Mouse (Mus musculus): ENCODE data around the gene Catsper4. TPM values are rescaled to one million over a fixed set of nuclear protein-coding genes. Genes with fewer than 3 reads are reported as not detected.

Catsper4 gene
- polyA plus RNA-seq, 1 experiment, result 1.4 TPM

DNA sequence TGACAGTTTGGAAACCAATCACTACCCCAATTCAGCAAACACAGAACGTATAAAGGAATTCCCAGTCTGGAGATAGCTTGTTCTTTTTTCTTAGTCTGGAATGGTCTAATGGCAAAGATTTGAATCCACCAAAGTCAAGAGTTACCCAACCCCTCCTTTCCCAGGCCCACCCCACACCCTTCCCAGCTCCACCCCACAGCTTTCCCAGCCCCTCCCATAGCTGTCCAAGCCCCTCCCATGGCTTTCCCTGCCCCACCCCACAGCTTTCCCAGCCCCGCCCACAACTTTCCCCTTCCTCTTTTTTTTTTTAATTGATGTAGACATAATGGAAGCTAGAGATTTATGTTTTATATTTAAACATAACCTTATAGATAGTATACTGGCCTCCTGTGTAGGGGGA lies 27.8 kb downstream of the Catsper4 start:
- WGBS, result 67% methylated on average over 2 of the region's 2 CpGs
- no peak for DNase-seq (ENCODE audit: low read depth, low spot score)

GRCm38 (mm10) chr4:134186268-134186667 lies 40.9 kb downstream of the Catsper4 start:
- WGBS, result 2% methylated on average over 22 of the region's 22 CpGs
- DNase-seq (ENCODE audit: low read depth, low spot score), result no peak

GRCm38 (mm10) chr4:134185569-134185968 lies 41.6 kb downstream of the Catsper4 start:
- WGBS, result 87% methylated on average over 3 of the region's 3 CpGs

DNA sequence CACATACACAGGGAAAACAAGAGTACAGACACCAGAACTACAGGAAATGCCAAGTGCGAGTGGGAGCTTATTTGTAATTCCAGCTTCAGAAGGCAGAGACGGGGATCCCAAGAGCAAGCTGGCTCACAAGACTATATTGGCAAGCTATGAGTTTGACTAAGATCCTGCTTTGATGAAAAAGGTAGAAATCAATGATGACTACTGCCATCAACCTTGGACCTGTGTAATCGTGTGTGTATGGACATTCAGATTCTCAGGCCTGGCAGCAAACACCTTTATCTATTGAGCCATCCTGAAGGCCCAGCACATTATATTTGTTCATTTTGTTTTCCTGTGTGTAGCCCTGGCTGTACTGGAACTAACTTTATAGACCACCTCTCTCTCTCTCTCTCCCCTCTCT lies 43.5 kb downstream of the Catsper4 start:
- WGBS, result 78% methylated on average over 3 of the region's 3 CpGs
- no peak for DNase-seq (ENCODE audit: low read depth, low spot score)

More at GRCm38 (mm10) chr4:134185569-134185968, 41.6 kb downstream of the Catsper4 start:
- DNase-seq (ENCODE audit: low read depth, low spot score), result no peak

DNA sequence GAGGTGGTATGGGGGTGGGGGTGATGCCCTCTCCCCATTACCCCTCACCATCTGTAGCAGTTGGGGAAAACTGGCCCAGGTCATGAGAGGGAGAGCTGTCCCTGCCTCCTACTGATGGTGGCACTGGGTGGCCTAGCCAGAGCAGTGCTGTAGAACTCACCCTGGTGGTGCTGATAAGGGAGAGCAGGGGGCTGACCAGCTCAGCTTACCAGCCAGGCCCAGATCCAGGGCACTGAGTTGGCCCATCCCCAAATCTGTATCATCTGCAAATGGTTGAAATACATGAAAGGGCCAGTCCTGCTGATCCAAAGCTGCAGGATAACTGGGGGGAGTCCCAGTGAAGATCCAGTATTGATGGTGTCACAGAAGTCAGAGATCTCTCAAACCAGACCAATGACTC lies 45.4 kb downstream of the Catsper4 start:
- no peak for DNase-seq (ENCODE audit: low read depth, low spot score)

DNA sequence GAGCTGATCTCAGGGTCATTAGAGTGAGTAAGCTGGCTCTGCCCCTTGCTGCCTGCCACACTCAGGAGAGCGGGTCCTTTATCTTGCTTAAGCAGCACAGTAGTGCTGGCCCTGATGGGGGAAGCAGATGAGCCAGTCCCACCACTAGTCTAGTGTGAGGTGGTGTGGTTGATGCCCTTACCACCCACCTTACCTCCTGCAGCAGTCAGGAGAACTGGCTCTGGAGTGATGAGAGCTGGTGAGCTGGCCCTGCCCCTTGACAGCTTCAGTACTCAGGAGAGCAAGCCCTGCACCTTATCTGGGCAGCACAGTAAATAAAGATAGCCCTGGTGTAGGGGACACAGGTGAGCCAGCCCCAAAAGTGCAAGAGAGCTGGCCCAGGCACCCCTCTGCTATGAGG lies 46.1 kb downstream of the Catsper4 start:
- no peak for DNase-seq (ENCODE audit: low read depth, low spot score)
- WGBS, result 96% methylated on average over 1 of the region's 1 CpGs

DNA sequence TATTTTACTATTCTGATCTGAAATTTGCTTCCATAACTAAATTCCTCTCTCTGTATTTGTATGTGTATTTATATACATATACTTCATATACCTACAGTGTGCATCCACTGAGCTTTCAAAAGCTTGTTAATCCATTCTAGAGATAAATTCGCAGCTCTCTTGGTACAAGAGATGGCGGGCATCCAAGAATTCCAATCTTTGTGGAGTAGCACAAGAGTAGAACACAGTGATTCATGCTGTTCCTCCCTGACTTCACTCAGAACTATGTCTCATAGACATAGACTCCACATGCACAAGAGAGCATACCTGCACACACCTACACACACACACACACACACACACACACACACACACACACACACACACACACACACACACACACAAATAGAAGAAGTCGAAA lies 54.8 kb downstream of the Catsper4 start:
- DNase-seq (ENCODE audit: low read depth, low spot score), result no peak
- WGBS, result 63% methylated on average over 3 of the region's 3 CpGs

- no peak for DNase-seq (ENCODE audit: low read depth, low spot score)
- WGBS, result 91% methylated on average over 3 of the region's 3 CpGs
These were observed 60.3 kb downstream of the Catsper4 start for GRCm38 (mm10) chr4:134166906-134167305.

GRCm38 (mm10) chr4:134165548-134166465 lies 61.4 kb downstream of the Catsper4 start:
- 62% methylated on average over 3 of the region's 3 CpGs for WGBS
- DNase-seq (ENCODE audit: low read depth, low spot score), result no peak

GRCm38 (mm10) chr4:134165024-134165423 lies 62.2 kb downstream of the Catsper4 start:
- 31% methylated on average over 6 of the region's 6 CpGs for WGBS
- DNase-seq (ENCODE audit: low read depth, low spot score), result no peak

DNA sequence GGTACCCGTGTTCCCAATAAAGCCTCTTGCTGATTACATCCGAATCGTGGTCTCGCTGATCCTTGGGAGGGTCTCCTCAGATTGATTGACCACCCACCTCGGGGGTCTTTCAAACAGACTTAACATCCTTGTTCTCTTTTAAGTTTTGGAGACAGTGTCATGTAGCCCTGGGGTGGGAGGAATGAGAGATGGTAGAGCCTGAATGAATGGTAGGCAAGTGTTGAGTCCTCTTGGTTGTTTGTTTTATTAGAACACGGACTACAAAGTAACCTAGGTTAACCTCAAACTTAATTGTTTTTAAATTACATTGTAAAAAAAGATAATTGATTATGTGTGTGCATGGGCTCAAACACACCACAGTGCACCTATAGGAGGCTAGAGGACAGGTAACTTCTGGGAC lies 62.6 kb downstream of the Catsper4 start:
- WGBS, result 47% methylated on average over 6 of the region's 6 CpGs
- DNase-seq (ENCODE audit: low read depth, low spot score), result no peak

Other genes starting within 250 kb of the Catsper4 start
- 30.1 and 30.5 TPM in 2 replicates for gene Dhdds, start 226.5 kb downstream of the Catsper4 start, polyA plus RNA-seq (2012; rRNA removed)
- not detected in 2 replicates for gene Lin28a, start 208.5 kb downstream of the Catsper4 start, polyA plus RNA-seq (2012; rRNA removed)
- 0.24 and 0.45 TPM in 2 replicates for gene Zfp683, start 173.5 kb downstream of the Catsper4 start, polyA plus RNA-seq (2012; rRNA removed)
- 33.6 and 47.2 TPM in 2 replicates for gene Crybg2, start 166.6 kb downstream of the Catsper4 start, polyA plus RNA-seq (2012; rRNA removed)
- 97.7 and 132 TPM in 2 replicates for gene Cd52, start 132.3 kb downstream of the Catsper4 start, polyA plus RNA-seq (2012; rRNA removed)
- 4.7 and 5.0 TPM in 2 replicates for gene Ubxn11, start 124.8 kb downstream of the Catsper4 start, polyA plus RNA-seq (2012; rRNA removed)
- gene Sh3bgrl3, start 98.6 kb downstream of the Catsper4 start, polyA plus RNA-seq (2012; rRNA removed), result 651 and 734 TPM in 2 replicates
- 12.7 and 22.2 TPM in 2 replicates for gene Cep85, start 40.3 kb downstream of the Catsper4 start, polyA plus RNA-seq (2012; rRNA removed)
- not detected in 2 replicates for gene Gm7534, start 24.4 kb downstream of the Catsper4 start, polyA plus RNA-seq (2012; rRNA removed)
- 30.7 and 41.9 TPM in 2 replicates for gene Cnksr1, start 11.0 kb upstream of the Catsper4 start, polyA plus RNA-seq (2012; rRNA removed)
- gene E130218I03Rik, start 16.3 kb upstream of the Catsper4 start, polyA plus RNA-seq (2012; rRNA removed), result not detected in 2 replicates
- 7.6 and 9.1 TPM in 2 replicates for gene Zfp593, start 18.2 kb upstream of the Catsper4 start, polyA plus RNA-seq (2012; rRNA removed)
- not detected in 2 replicates for gene Gm30191, start 19.6 kb upstream of the Catsper4 start, polyA plus RNA-seq (2012; rRNA removed)
- 5.5 and 6.4 TPM in 2 replicates for gene Grrp1, start 26.7 kb upstream of the Catsper4 start, polyA plus RNA-seq (2012; rRNA removed)
- 4.7 and 7.2 TPM in 2 replicates for gene Pdik1l, start 60.5 kb upstream of the Catsper4 start, polyA plus RNA-seq (2012; rRNA removed)
- 0.10 and 0.27 TPM in 2 replicates for gene Trim63, start 87.7 kb upstream of the Catsper4 start, polyA plus RNA-seq (2012; rRNA removed)
- 27.4 and 49.7 TPM in 2 replicates for gene Slc30a2, start 115.8 kb upstream of the Catsper4 start, polyA plus RNA-seq (2012; rRNA removed)
- gene Extl1, start 156.5 kb upstream of the Catsper4 start, polyA plus RNA-seq (2012; rRNA removed), result 1.7 and 1.9 TPM in 2 replicates
- gene Pafah2, start 168.9 kb upstream of the Catsper4 start, polyA plus RNA-seq (2012; rRNA removed), result 32.1 and 41.9 TPM in 2 replicates
- gene Stmn1, start 240.9 kb upstream of the Catsper4 start, polyA plus RNA-seq (2012; rRNA removed), result 40.1 and 45.3 TPM in 2 replicates

Measured in large intestine, adult 2 months (tissue).